Mouse (Mus musculus) heart, postnatal 14 days (tissue): ENCODE measurements at regions not wholly inside any gene's neighbourhood (a gene's known extent, or its start where the extent isn't known, plus 50 kb on each side); places are given as distances from the start of the nearest gene placed in this dataset.
A peak's percentile ranks its signal among the peaks of the same experiment; 100 is the strongest.
"Not testable (repeated sequence)": the region's sequence is repeated elsewhere in the genome, so short reads cannot be mapped to it uniquely, and the experiment has no call there.

ENCODE experiments used
- DNase-seq, 2 experiments: peaks; one replicate each; pipeline ENCODE4 v3.0.0; 2021 to 2022
- intact Hi-C: fragments of 180-260 bp; cut with DNase I; formaldehyde crosslinking; loops from one replicate; pipeline ENCODE4 v1.15.1; 2025

DNA sequence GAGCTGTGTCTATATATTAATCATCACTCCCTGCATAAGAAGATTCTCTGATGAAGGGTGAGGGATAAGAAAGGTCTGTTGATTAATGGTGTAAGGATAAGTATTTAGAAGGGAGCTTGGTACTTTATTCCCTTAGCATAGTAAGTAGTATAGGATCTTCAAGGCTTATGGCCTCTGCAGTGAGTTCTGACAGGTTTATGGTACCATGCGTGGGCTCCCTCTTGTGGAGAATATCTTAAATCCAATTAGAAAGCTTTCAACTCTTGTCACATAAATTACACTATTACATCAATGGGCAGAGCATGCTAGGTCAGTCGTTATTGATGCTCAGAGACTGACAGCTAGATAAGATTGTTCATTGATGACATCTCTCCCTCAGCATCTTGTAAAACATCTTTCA is 112.7 kb upstream of the Grin3a start:
- DNase-seq: no peak
- intact Hi-C loops: loop anchor here (1.0 to 2.0 kb wide), 2 partner anchors 113 to 270 kb away; partner anchors contain the start of gene Grin3a

DNA sequence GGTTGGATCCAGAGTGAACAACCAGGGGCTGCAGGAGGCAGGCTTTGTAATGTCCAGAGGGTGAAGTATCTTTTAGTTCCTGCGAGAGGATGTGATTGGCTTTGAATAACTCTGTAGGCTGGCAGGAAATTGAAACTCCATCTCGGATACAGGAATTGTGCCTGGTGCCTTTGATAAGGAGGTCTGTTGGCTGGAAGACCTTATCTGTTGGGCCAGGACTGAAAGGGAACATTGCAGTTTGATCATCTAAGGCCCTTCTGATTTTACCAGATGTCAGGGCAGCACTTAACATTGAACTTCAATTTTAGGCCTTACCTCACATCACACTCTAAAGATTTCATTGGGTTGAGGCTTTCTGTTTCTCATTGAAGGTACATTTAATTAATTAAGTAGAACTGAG is 111.3 kb upstream of the Grin3a start:
- intact Hi-C loops: no loop called here
- no peak for DNase-seq

DNA sequence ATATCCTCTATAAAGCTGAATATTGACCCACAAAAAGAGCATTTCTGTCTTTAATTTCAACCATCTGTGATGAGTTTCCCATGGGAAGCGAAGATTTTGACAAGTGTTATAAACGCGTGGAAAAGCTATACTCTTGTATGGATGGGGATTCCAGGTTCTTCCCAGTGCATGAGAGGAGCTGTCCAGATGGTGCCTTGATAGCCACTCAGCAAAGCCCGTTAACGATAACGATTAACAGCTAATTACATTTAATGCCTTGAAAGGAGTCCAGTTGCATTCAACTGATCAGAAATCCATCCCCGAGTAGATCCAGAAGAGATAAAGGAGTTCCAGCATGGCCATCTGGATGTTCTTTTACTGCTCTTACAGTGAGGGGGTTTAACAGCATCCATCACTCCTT is 100.8 kb upstream of the Grin3a start:
- no peak for DNase-seq
- intact Hi-C loops: no loop called here

DNA sequence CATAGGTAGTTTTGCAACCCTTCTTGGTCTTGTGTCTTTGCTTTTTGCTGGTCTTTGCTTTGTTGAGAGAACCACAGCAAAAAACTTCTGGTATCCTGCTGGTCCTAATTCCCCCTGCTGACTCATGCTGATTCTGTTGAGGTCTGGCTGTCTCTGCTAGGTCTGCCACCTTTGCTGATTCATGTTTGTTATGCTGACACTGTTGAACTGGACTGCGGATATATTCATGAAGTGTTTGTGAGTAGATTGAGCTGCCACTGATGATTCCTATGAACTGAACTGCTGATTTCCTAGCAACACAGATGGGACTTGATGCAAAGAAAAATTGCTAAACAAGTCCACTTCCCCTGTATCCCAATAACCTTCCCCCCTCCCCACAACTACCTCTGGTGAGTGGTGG is 91.9 kb upstream of the Grin3a start:
- no peak for DNase-seq
- intact Hi-C loops: no loop called here

DNA sequence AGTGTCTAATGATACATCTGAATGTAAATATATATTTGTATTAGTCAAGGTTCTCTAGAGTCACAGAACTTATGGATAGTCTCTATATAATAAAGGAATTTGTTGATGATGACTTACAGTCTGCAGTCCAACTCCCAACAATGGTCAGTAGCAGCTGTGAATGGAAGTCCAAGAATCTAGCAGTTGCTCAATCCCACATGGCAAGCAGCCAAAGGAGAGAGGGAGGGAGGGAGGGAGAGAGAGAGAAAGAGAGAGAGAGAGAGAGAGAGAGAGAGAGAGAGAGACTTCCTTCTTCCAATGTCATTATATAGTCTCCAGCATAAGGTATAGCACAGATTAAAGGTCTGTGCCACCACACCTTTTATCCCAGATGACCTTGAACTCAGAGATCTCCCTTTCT is 84.1 kb upstream of the Grin3a start:
- peak in 1 of 2 experiments; percentile 7 for DNase-seq
- intact Hi-C loops: not testable (repeated sequence)

DNA sequence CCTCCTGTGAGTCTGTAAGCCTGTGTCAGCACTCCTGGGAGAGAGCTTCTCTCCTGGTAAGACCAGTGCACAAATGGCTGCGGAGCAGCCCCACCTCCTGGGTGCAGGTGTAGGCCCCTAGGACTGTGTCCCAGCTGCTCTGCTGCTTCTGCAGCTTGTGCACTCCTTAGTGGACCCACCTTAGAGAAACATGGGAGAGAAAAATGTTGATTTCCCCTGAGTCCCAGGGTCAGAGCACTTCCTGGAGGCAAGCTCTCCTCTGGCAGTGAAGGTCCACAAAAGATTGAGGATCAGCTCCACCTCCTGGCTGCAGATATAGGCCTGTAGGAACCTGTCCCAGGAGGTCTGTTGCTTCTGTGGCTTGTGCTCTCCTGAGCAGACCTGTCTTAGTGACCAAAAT is 81.5 kb upstream of the Grin3a start:
- DNase-seq: no peak
- intact Hi-C loops: no loop called here

DNA sequence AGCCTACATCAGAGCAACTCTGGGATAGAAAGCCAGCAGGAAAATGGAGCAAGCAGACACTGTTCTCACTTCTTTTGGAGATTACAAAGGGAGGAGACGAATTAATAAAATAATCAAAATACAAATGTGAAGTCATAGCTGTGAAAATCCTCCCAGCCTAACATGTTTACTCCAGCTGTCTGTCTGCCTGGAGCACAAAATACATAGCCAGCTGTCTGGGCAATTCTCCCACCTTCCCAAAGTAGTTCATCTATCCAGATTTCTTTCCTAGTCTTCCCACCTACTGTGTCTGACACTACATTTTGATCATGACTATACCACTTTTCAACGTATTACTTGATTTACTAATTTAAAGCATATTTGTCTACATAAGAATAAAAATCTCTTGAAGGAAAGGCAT is 68.7 kb upstream of the Grin3a start:
- DNase-seq: peak; percentile 16 to 33
- intact Hi-C loops: no loop called here

DNA sequence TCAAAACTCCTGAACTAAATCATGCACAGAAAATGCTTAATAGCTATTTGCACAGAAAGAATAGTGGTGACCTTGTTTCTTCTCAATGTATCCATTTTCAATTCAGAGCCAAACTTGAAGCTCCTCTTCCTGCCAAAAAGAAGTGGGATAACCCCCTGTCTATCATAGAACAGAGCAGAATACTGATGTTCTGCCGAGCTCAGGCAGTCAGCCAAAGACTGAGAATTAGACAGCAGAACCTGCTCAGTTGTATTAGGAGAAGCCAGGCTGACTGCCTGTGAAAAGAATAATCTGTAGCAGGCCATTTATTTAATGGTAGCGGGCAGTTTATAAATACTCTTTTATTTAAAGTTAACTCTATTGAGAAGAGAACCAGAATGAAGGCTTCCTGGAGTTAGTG is 68.1 kb upstream of the Grin3a start:
- peak; percentile 40 to 41 for DNase-seq
- intact Hi-C loops: no loop called here
